Mouse (Mus musculus) fibroblast of lung, adult 2 months (primary cell): Measurements from ENCODE around the gene Iqub.

Source experiments
- DNase-seq: peaks from one replicate; pipeline ENCODE4 v3.0.0-alpha.2; 2011; ENCODE audit warnings: low read depth

The Iqub gene

GRCm38 (mm10) chr6:24470571-24471132 lies 44.2 kb downstream of the Iqub start:
- no peak for DNase-seq

DNA sequence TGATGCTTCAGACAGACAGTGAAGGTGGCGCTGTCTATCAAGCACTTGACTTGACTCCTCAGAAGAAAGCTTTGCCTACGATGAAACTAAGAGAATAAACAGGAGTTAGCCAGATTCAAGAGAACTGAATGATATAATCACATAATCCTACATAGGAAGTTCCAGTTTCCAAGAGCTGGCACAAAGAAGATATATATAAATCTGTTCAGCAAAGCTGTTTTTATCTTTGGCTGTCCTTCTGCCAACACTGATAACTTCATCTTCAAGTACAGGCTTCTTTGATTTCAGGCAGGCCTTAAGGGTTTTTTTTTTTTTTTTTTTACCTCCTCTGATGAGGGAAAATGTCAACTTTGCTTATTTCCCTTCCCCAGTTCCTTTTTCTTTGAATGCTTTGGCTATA lies 44.7 kb downstream of the Iqub start:
- DNase-seq, result no peak

- no peak for DNase-seq
Measured at GRCm38 (mm10) chr6:24456097-24456496, 58.8 kb downstream of the Iqub start.

DNA sequence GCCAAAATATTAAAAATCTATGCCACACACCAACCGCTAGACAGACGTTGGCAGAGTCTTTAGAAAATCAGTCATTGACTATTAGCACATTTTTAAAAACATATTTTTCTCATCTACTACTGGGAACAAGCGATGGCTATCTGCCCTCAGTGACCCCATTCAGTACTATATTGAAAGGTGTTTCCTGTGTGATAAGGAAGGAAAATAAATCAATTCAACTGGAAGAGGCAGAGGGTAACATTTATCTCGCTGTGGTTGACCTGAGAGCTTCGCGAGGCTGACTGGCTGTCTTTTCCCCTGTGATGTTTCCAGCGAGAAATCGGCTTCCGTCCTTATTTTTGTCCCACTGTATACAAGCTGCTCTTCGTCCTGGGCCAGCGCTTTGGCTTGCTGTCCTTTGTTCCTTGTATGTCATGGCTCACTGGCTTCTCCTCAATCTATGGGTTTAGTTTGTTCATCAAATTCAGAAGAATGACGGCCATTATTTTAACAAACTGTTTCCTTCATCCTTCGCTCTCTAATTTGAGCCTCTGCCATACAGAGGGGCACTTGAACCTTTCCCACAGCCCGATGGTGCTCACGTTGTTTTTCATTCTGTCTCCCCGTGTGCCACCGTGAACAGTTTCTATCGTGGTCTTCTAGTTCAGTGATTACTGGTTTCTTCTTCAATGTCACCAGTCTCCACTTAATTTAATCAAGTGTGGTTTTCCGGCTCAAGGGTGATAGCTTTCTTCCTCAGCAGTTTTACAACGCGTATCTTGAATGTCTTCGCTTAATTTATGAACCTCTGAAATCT lies 63.6 kb downstream of the Iqub start:
- DNase-seq, result no peak

DNA sequence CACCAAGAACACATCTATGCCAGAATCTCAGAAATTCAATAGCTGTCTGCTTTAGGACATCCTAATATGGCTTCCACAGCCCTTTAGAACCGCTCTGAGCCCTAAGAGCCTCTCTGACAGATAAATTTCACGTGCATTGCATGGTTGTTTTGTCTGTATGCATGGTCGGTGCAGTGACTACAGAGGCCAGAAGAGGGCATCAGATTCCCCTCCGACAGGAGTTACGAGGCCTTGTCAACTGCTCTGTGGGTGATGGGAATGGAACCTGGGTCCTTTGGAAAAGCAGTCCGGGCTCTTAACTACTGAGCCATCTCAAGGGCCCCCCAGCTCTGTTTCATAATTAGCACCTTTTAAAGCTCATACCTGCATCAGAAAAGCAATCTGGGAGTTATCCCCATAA lies 64.6 kb downstream of the Iqub start:
- no peak for DNase-seq

- DNase-seq, result no peak
Measured at GRCm38 (mm10) chr6:24416056-24416455, 98.8 kb downstream of the Iqub start.

DNA sequence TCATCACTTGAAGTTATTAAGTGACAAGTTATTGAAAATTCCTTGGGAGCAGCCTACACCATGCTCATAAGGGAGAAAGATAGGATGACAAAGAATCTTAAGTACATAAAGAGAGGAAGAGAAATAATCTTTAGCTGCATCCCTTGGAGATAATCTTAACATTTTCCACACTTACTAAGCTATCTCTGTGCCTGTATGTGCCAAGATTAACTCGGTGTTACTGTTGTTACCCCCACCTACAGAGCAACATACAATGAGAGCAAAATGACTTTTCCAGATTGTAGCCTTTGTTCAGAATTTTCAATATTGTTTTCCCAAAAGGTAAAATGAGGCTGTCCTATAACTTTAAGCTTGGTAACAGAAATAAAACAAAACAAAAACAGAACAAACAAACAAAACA lies 99.4 kb downstream of the Iqub start:
- DNase-seq, result no peak

DNA sequence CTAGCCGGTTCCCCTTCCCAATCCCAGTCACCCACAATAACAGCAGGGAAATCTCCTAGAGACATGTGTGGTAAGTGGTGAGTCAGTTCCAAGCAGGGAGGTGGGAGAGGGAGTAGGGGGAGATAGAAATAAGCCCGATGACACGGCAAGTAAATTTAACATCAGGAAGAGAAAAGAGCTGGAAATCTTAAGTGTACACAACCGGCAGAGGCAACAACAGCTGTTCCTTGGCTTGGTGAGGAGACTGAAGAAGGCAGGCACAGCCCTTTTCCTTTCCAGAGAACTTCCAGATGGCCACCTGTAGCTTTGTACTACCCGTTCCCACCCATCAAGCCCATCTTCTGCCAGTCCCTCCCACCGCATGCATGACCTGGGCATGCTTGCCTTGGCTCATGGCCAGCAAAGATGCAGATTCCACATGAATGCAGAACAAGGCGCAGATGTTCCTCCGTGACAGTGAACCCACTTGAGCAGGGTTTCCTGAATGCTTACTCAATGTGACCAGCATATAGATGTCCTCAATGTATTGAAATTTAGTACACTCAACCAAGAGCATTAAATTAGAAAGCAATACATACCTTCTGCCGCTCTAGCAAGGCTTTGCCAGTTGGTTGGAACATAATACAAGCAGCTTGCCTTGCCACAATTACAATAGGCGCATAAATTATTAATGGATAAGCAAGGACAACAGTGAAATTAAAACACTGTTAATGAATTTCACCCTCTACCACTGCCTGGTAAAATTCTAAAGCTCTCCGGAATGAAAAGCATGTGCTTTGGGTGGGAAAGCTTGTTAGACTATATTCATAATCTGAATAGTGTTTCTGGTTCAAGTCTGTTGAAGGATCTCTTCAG lies 106.1 kb downstream of the Iqub start:
- DNase-seq, result no peak

- no peak for DNase-seq
Measured at GRCm38 (mm10) chr6:24407743-24408142, 107.1 kb downstream of the Iqub start.

GRCm38 (mm10) chr6:24397237-24397647 lies 117.6 kb downstream of the Iqub start:
- no peak for DNase-seq
